Mouse (Mus musculus) intestine, postnatal 0 days (tissue): ENCODE results near the gene Fpgt. TPM values are rescaled to one million over a fixed set of nuclear protein-coding genes. Genes with fewer than 3 reads are reported as not detected.

Experiments
- ATAC-seq: fragments of 200-750 bp; cut with Nextera tagmentation; 2 replicates; pipeline ENCODE4 v1.8.0; 2017; ENCODE audit warnings: mild to moderate bottlenecking, moderate TSS enrichment, moderate library complexity
- H3K27ac ChIP-seq: fragments of 300-500 bp; sonication (generic); 2 replicates; pipeline ENCODE4 v1.5.1; 2014; ENCODE audit warnings: mild to moderate bottlenecking, low read depth, low read length, moderate library complexity
- H3K27me3 ChIP-seq: fragments of 300-500 bp; sonication (generic); replicated peaks from 2 replicates; pipeline ENCODE4 v1.6.1; 2014; ENCODE audit warnings: low read length, mixed read lengths; ENCODE audit not compliant: control insufficient read depth, insufficient read depth
- H3K36me3 ChIP-seq: fragments of 300-500 bp; sonication (generic); 2 replicates; pipeline ENCODE4 v1.6.1; 2014; ENCODE audit warnings: mild to moderate bottlenecking, moderate library complexity; ENCODE audit not compliant: control insufficient read depth, insufficient read depth
- H3K4me1 ChIP-seq: fragments of 300-500 bp; sonication (generic); replicated peaks from 2 replicates; pipeline ENCODE4 v1.6.1; 2014; ENCODE audit warnings: antibody characterized with exemption, low read length, mixed read lengths; ENCODE audit not compliant: control insufficient read depth, insufficient read depth
- H3K4me2 ChIP-seq: fragments of 300-500 bp; sonication (generic); replicated peaks from 2 replicates; pipeline ENCODE4 v1.6.1; 2014; ENCODE audit warnings: low read depth, mild to moderate bottlenecking, moderate library complexity
- H3K4me3 ChIP-seq: fragments of 300-500 bp; sonication (generic); 2 replicates; pipeline ENCODE4 v1.5.1; 2014; ENCODE audit warnings: low read depth, low read length
- H3K9ac ChIP-seq: fragments of 300-500 bp; sonication (generic); 2 replicates; pipeline ENCODE4 v1.6.1; 2014; ENCODE audit warnings: mild to moderate bottlenecking, low read depth, low read length
- H3K9me3 ChIP-seq: fragments of 300-500 bp; sonication (generic); 2 replicates; pipeline ENCODE4 v1.6.1; 2016; ENCODE audit warnings: mixed run types; ENCODE audit not compliant: control insufficient read depth
- CTCF ChIP-seq: sonication (generic); IDR thresholded peaks from 2 replicates; pipeline ENCODE4 v1.5.1; 2016; ENCODE audit warnings: low read depth, mild to moderate bottlenecking, control low read depth, antibody characterized with exemption, moderate library complexity
- WGBS: fragments of 180-500 bp; shearing (Covaris S2); extraction: QIAGEN DNeasy Blood & Tissue Kit; methylation state at CpG from one replicate; pipeline ENCODE4 v1.1.7; 2014; 5-methylcytosine and 5-hydroxymethylcytosine counted together
- polyA plus RNA-seq: library from polyadenylated mRNA; unstranded; fragments of >200 nt; fragmentation: Nextera tagmentation; extraction: Ambion mirVana; gene quantifications from 2 replicates; pipeline ENCODE4 v1.2.1, GENCODE M21; 2015

Fpgt gene
- polyA plus RNA-seq, 1 experiment from 2014 or later = 15.2 TPM

- Histone ChIP-seq H3K9me3 (no peaks in the 10 kb centered on the region), H3K9ac (no peak overlapping the region), H3K36me3 (no peaks in the 10 kb centered on the region), H3K4me1 (no peaks in the 10 kb centered on the region), H3K27me3 (no peaks in the 10 kb centered on the region), H3K4me2 (no peak overlapping the region), H3K27ac (no peak overlapping the region), H3K4me3 (no peak overlapping the region)
- 85% methylated on average over 4 of the region's 4 CpGs for WGBS
- no peak for TF ChIP-seq CTCF
- no peak for ATAC-seq
Measured at GRCm38 (mm10) chr3:155077908-155078307, 15.3 kb downstream of the Fpgt start.

GRCm38 (mm10) chr3:155059449-155059822, 33.8 kb downstream of the Fpgt start:
- ATAC-seq = peak; percentile 69
- TF ChIP-seq CTCF = no peak
- Histone ChIP-seq H3K4me3 (no peak overlapping the region), H3K4me1 (no peaks in the 10 kb centered on the region), H3K4me2 (no peak overlapping the region), H3K9me3 (no peaks in the 10 kb centered on the region), H3K36me3 (no peaks in the 10 kb centered on the region), H3K9ac (no peak overlapping the region), H3K27ac (no peak overlapping the region), H3K27me3 (no peaks in the 10 kb centered on the region)

- no peaks in the 10 kb centered on the region for H3K27me3 ChIP-seq
- H3K4me3 ChIP-seq = no peak overlapping the region
- WGBS = 44% methylated on average over 6 of the region's 6 CpGs
- no peak for TF ChIP-seq CTCF
- H3K9ac ChIP-seq = no peak overlapping the region
- H3K36me3 ChIP-seq = no peaks in the 10 kb centered on the region
- no peaks in the 10 kb centered on the region for H3K4me1 ChIP-seq
- no peak overlapping the region for H3K4me2 ChIP-seq
- no peak overlapping the region for H3K27ac ChIP-seq
- ATAC-seq = peak; percentile 93
- no peaks in the 10 kb centered on the region for H3K9me3 ChIP-seq
Measured at GRCm38 (mm10) chr3:155058800-155059448, 34.3 kb downstream of the Fpgt start.

- no peaks in the 10 kb centered on the region for H3K4me1 ChIP-seq
- no peak overlapping the region for H3K27ac ChIP-seq
- no peaks in the 10 kb centered on the region for H3K27me3 ChIP-seq
- no peak overlapping the region for H3K4me3 ChIP-seq
- H3K9me3 ChIP-seq = no peaks in the 10 kb centered on the region
- H3K4me2 ChIP-seq = no peak overlapping the region
- no peaks in the 10 kb centered on the region for H3K36me3 ChIP-seq
- H3K9ac ChIP-seq = no peak overlapping the region
- ATAC-seq = no peak
- TF ChIP-seq CTCF = no peak
Measured at GRCm38 (mm10) chr3:155057566-155057965, 35.6 kb downstream of the Fpgt start.

- Histone ChIP-seq H3K4me2 (no peak overlapping the region), H3K9me3 (no peaks in the 10 kb centered on the region), H3K27me3 (no peaks in the 10 kb centered on the region), H3K9ac (no peak overlapping the region), H3K36me3 (no peaks in the 10 kb centered on the region), H3K4me3 (no peak overlapping the region), H3K4me1 (no peaks in the 10 kb centered on the region), H3K27ac (no peak overlapping the region)
- ATAC-seq = no peak
- TF ChIP-seq CTCF = no peak
Measured at GRCm38 (mm10) chr3:155056606-155057005, 36.6 kb downstream of the Fpgt start.

- Histone ChIP-seq H3K27ac (no peak within 1 kb of the TSS), H3K36me3 (no peaks in the 10 kb centered on the region), H3K4me2 (no peak within 1 kb of the TSS), H3K4me1 (no peaks in the 10 kb centered on the region), H3K4me3 (no peak within 1 kb of the TSS), H3K9ac (no peak within 1 kb of the TSS), H3K9me3 (no peaks in the 10 kb centered on the region), H3K27me3 (no peaks in the 10 kb centered on the region)
- 60% methylated on average over 6 of the region's 6 CpGs for WGBS
- no peak for TF ChIP-seq CTCF
- no peak for ATAC-seq
Measured at GRCm38 (mm10) chr3:155055231-155055916, 37.8 kb downstream of the Fpgt start, which contains the start of gene Tnni3k. TSS of gene Tnni3k (minus strand) at chr3:155055407.
